Mouse (Mus musculus) forebrain, embryonic 12.5 days (tissue): ENCODE measurements around the gene Poc1a. TPM values are rescaled to one million over a fixed set of nuclear protein-coding genes. Genes with fewer than 3 reads are reported as not detected.

ENCODE experiments used
- ATAC-seq: fragments of 200-750 bp; cut with Nextera tagmentation; 2 replicates; pipeline ENCODE4 v1.8.0; 2017; ENCODE audit warnings: moderate TSS enrichment; ENCODE audit not compliant: low FRiP score
- H3K27ac ChIP-seq: fragments of 300-500 bp; sonication (generic); 2 replicates; pipeline ENCODE4 v1.5.1; 2016; ENCODE audit warnings: mild to moderate bottlenecking
- H3K27me3 ChIP-seq: fragments of 300-500 bp; sonication (generic); 2 replicates; pipeline ENCODE4 v1.6.1; 2016; ENCODE audit warnings: mild to moderate bottlenecking
- H3K36me3 ChIP-seq: fragments of 300-500 bp; sonication (generic); replicated peaks from 2 replicates; pipeline ENCODE4 v1.6.1; 2016; ENCODE audit warnings: mild to moderate bottlenecking
- H3K4me1 ChIP-seq: fragments of 300-500 bp; sonication (generic); 2 replicates; pipeline ENCODE4 v1.6.1; 2016
- H3K4me2 ChIP-seq: fragments of 300-500 bp; sonication (generic); 2 replicates; pipeline ENCODE4 v1.6.1; 2016; ENCODE audit warnings: mild to moderate bottlenecking, moderate library complexity
- H3K4me3 ChIP-seq: fragments of 300-500 bp; sonication (generic); replicated peaks from 2 replicates; pipeline ENCODE4 v1.5.1; 2016; ENCODE audit warnings: mild to moderate bottlenecking
- H3K9ac ChIP-seq: fragments of 300-500 bp; sonication (generic); 2 replicates; pipeline ENCODE4 v1.6.1; 2016; ENCODE audit warnings: mild to moderate bottlenecking
- H3K9me3 ChIP-seq: fragments of 300-500 bp; sonication (generic); 2 replicates; pipeline ENCODE4 v1.6.1; 2016
- WGBS: fragments of 180-500 bp; shearing (Covaris S2); methylation state at CpG from one replicate; pipeline ENCODE4 v1.1.7; 2016; 5-methylcytosine and 5-hydroxymethylcytosine counted together
- polyA plus RNA-seq: library from polyadenylated mRNA; unstranded; fragments of >200 nt; fragmentation: Nextera tagmentation; extraction: Ambion mirVana; gene quantifications from 2 replicates; pipeline ENCODE4 v1.2.1, GENCODE M21; 2016

Gene Poc1a
- polyA plus RNA-seq, 1 experiment from 2014 or later: 23.8 TPM

GRCm38 (mm10) chr9:106308151-106308550 is 27.3 kb downstream of the Poc1a start:
- Histone ChIP-seq H3K4me1 (0 out of 2 replicates have a peak, but pooled peaks cover 3% of the 10 kb centered on the region), H3K4me3 (no peak overlapping the region), H3K9me3 (no peaks in the 10 kb centered on the region), H3K9ac (no peak overlapping the region), H3K4me2 (no peak overlapping the region), H3K27me3 (no peaks in the 10 kb centered on the region), H3K36me3 (no peaks in the 10 kb centered on the region; the same call in 1 of the 2 replicates), H3K27ac (no peak overlapping the region)
- WGBS: 96% methylated on average over 5 of the region's 5 CpGs
- no peak for ATAC-seq

- H3K27ac ChIP-seq: no peak overlapping the region
- no peak overlapping the region for H3K9ac ChIP-seq
- WGBS: 88% methylated on average over 2 of the region's 2 CpGs
Observed at GRCm38 (mm10) chr9:106308555-106308954, 27.7 kb downstream of the Poc1a start.

GRCm38 (mm10) chr9:106308983-106309382 is 28.1 kb downstream of the Poc1a start:
- no peak overlapping the region for H3K27ac ChIP-seq
- ATAC-seq: no peak
- no peaks in the 10 kb centered on the region for H3K9me3 ChIP-seq
- no peak overlapping the region for H3K4me2 ChIP-seq
- no peaks in the 10 kb centered on the region for H3K27me3 ChIP-seq
- H3K4me1 ChIP-seq: 0 out of 2 replicates have a peak, but pooled peaks cover 3% of the 10 kb centered on the region
- 83% methylated on average over 5 of the region's 5 CpGs for WGBS
- H3K36me3 ChIP-seq: no peaks in the 10 kb centered on the region; the same call in 1 of the 2 replicates
- no peak overlapping the region for H3K4me3 ChIP-seq
- H3K9ac ChIP-seq: no peak overlapping the region

More at GRCm38 (mm10) chr9:106308555-106308954, 27.7 kb downstream of the Poc1a start:
- ATAC-seq: no peak
- Histone ChIP-seq H3K4me3 (no peak overlapping the region), H3K4me2 (no peak overlapping the region), H3K9me3 (no peaks in the 10 kb centered on the region), H3K36me3 (no peaks in the 10 kb centered on the region; the same call in 1 of the 2 replicates), H3K4me1 (0 out of 2 replicates have a peak, but pooled peaks cover 3% of the 10 kb centered on the region), H3K27me3 (no peaks in the 10 kb centered on the region)

- Histone ChIP-seq H3K4me3 (no peak overlapping the region), H3K36me3 (no peaks in the 10 kb centered on the region; the same call in 1 of the 2 replicates), H3K4me1 (0 out of 2 replicates have a peak, but pooled peaks cover 3% of the 10 kb centered on the region), H3K4me2 (no peak overlapping the region), H3K9ac (no peak overlapping the region), H3K27ac (no peak overlapping the region; the same call in 1 of the 2 replicates), H3K27me3 (no peaks in the 10 kb centered on the region), H3K9me3 (no peaks in the 10 kb centered on the region)
- WGBS: 83% methylated on average over 3 of the region's 3 CpGs
- no peak for ATAC-seq
Observed at GRCm38 (mm10) chr9:106309859-106310258, 29.0 kb downstream of the Poc1a start.

GRCm38 (mm10) chr9:106311625-106312191 is 30.8 kb downstream of the Poc1a start:
- ATAC-seq: no peak
- Histone ChIP-seq H3K9me3 (no peaks in the 10 kb centered on the region), H3K27me3 (no peaks in the 10 kb centered on the region), H3K4me1 (0 out of 2 replicates have a peak, but pooled peaks cover 3% of the 10 kb centered on the region), H3K36me3 (no peaks in the 10 kb centered on the region; the same call in 1 of the 2 replicates), H3K9ac (no peak overlapping the region), H3K4me3 (no peak overlapping the region), H3K4me2 (no peak overlapping the region), H3K27ac (no peak overlapping the region)
- WGBS: 65% methylated on average over 10 of the region's 10 CpGs

GRCm38 (mm10) chr9:106312950-106313360 is 32.1 kb downstream of the Poc1a start:
- H3K4me1 ChIP-seq: 0 out of 2 replicates have a peak, but pooled peaks cover 3% of the 10 kb centered on the region
- H3K4me2 ChIP-seq: no peak overlapping the region
- no peak overlapping the region for H3K4me3 ChIP-seq
- 94% methylated on average over 7 of the region's 7 CpGs for WGBS
- no peak overlapping the region for H3K27ac ChIP-seq
- H3K36me3 ChIP-seq: no peaks in the 10 kb centered on the region; the same call in 1 of the 2 replicates
- no peak for ATAC-seq
- no peaks in the 10 kb centered on the region for H3K9me3 ChIP-seq
- no peaks in the 10 kb centered on the region for H3K27me3 ChIP-seq
- H3K9ac ChIP-seq: no peak overlapping the region

- no peaks in the 10 kb centered on the region; the same call in 1 of the 2 replicates for H3K36me3 ChIP-seq
- H3K4me1 ChIP-seq: 0 out of 2 replicates have a peak, but pooled peaks cover 3% of the 10 kb centered on the region
- ATAC-seq: no peak
- WGBS: 45% methylated on average over 3 of the region's 3 CpGs
- H3K4me3 ChIP-seq: no peak overlapping the region
- no peaks in the 10 kb centered on the region for H3K27me3 ChIP-seq
- H3K27ac ChIP-seq: no peak overlapping the region
- no peaks in the 10 kb centered on the region for H3K9me3 ChIP-seq
- H3K4me2 ChIP-seq: no peak overlapping the region
- H3K9ac ChIP-seq: no peak overlapping the region
Observed at GRCm38 (mm10) chr9:106314196-106314595, 33.3 kb downstream of the Poc1a start.

GRCm38 (mm10) chr9:106318074-106318473 is 37.2 kb downstream of the Poc1a start:
- WGBS: 71% methylated on average over 2 of the region's 2 CpGs

GRCm38 (mm10) chr9:106319095-106319494 is 38.2 kb downstream of the Poc1a start:
- H3K36me3 ChIP-seq: no peaks in the 10 kb centered on the region
- 75% methylated on average over 2 of the region's 2 CpGs for WGBS
- peaks cover 4% of the 10 kb centered on the region; the same call in 1 of the 2 replicates for H3K4me1 ChIP-seq
- H3K4me3 ChIP-seq: no peak overlapping the region
- no peaks in the 10 kb centered on the region for H3K9me3 ChIP-seq
- no peaks in the 10 kb centered on the region for H3K27me3 ChIP-seq
- no peak overlapping the region for H3K4me2 ChIP-seq
- ATAC-seq: no peak
- H3K9ac ChIP-seq: no peak overlapping the region
- no peak overlapping the region for H3K27ac ChIP-seq

More at GRCm38 (mm10) chr9:106318074-106318473, 37.2 kb downstream of the Poc1a start:
- ATAC-seq: no peak
- H3K4me1 ChIP-seq: peaks cover 4% of the 10 kb centered on the region; the same call in 1 of the 2 replicates
- H3K27me3 ChIP-seq: no peaks in the 10 kb centered on the region
- no peak overlapping the region for H3K4me3 ChIP-seq
- no peaks in the 10 kb centered on the region for H3K9me3 ChIP-seq
- no peaks in the 10 kb centered on the region for H3K36me3 ChIP-seq
- no peak overlapping the region for H3K4me2 ChIP-seq
- no peak overlapping the region for H3K9ac ChIP-seq
- no peak overlapping the region for H3K27ac ChIP-seq

- Histone ChIP-seq H3K4me3 (no peak overlapping the region), H3K4me2 (no peak overlapping the region), H3K27ac (0 out of 2 replicates have a peak overlapping the region, but pooled peaks have one; percentile 21), H3K36me3 (no peaks in the 10 kb centered on the region), H3K4me1 (peaks cover 7% of the 10 kb centered on the region), H3K27me3 (no peaks in the 10 kb centered on the region), H3K9me3 (no peaks in the 10 kb centered on the region), H3K9ac (no peak overlapping the region)
- WGBS: 80% methylated on average over 3 of the region's 3 CpGs
- ATAC-seq: no peak
Observed at GRCm38 (mm10) chr9:106322497-106322896, 41.6 kb downstream of the Poc1a start.

- Histone ChIP-seq H3K4me2 (no peak overlapping the region), H3K27me3 (no peaks in the 10 kb centered on the region), H3K4me3 (no peak overlapping the region), H3K4me1 (peaks cover 8% of the 10 kb centered on the region), H3K27ac (no peak overlapping the region), H3K36me3 (no peaks in the 10 kb centered on the region; the same call in 1 of the 2 replicates), H3K9ac (no peak overlapping the region), H3K9me3 (no peaks in the 10 kb centered on the region)
- no peak for ATAC-seq
- WGBS: 77% methylated on average over 8 of the region's 8 CpGs
Observed at GRCm38 (mm10) chr9:106326241-106326640, 45.4 kb downstream of the Poc1a start.

GRCm38 (mm10) chr9:106327125-106327809 is 46.4 kb downstream of the Poc1a start:
- Histone ChIP-seq H3K4me1 (peaks cover 13% of the 10 kb centered on the region), H3K9ac (no peak overlapping the region), H3K27ac (no peak overlapping the region), H3K4me3 (no peak overlapping the region), H3K4me2 (no peak overlapping the region), H3K9me3 (no peaks in the 10 kb centered on the region), H3K36me3 (no peaks in the 10 kb centered on the region; the same call in 1 of the 2 replicates), H3K27me3 (no peaks in the 10 kb centered on the region)
- WGBS: 74% methylated on average over 8 of the region's 8 CpGs
- ATAC-seq: no peak
